Comparison of ENCODE assay signal across 9 mouse cellular contexts in the genomic region with DNA sequence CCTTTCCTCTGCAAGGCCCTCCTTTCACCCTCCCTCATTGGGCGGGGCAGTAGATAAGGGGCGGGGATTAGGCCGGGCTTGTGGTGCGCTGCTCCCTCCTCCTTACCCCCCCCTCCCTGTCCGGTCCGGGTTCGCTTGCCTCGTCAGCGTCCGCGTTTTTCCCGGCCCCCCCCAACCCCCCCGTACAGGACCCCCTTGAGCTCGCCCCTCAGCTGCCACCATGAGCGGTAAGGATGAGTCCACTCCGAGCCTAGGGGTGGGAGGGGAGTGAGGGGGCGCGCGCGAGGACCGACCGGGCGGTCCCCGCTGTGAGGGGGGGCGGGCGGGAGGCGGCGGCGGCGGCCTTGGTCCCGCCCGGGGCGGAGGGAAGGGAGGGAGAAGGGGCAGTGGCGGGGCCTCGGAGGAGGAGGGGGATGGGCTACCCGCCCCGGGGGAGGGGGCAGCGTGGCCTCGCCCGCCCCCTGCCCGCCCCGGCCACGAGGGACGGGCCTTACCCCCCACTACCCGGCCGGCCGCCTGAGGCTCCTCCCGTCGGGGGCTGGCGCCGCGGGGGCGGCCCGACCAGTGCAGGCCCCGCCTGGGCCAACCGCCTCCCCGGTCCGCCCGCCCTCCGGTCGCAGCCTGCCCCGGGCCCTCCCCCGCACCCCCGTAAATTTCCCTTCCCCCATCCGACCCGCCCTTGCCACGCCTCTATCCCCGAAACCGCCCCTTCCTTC. TPM values are rescaled to one million over a fixed set of nuclear protein-coding genes. Genes with fewer than 3 reads are reported as not detected.
A peak's percentile ranks its signal among the peaks of the same experiment; 100 is the strongest.
DNase-seq lines count a peak whose midpoint lies in the region; ATAC-seq lines count a peak whose summit lies in the region.
"Had no signal": no experiment of that assay in that cellular context is flagged by ENCODE, and none has a peak within 500 bp of the region (broad histone marks: within the 10 kb centered on the region; RNA-seq: fewer than 3 reads in every experiment).

No protein-coding gene starts in this region.

- 0% methylated on average over 30 of the region's 69 CpGs for WGBS in limb, embryonic 13.5 days
- WGBS in midbrain, embryonic 14.5 days: under 1% methylated on average over 35 of the region's 69 CpGs
- 1% methylated on average over 44 of the region's 69 CpGs for WGBS in stomach, embryonic 14.5 days

- no peaks in the 10 kb centered on the region for H3K27me3 ChIP-seq in limb, embryonic 13.5 days
- no peaks in the 10 kb centered on the region for H3K27me3 ChIP-seq in midbrain, embryonic 14.5 days (ENCODE audit: control insufficient read depth, insufficient read depth, low read length)
- no peaks in the 10 kb centered on the region for H3K27me3 ChIP-seq in stomach, embryonic 14.5 days (ENCODE audit: control insufficient read depth, insufficient read depth, low read length)
- H3K27me3 ChIP-seq: Patski had no signal

- no peaks in the 10 kb centered on the region for H3K9me3 ChIP-seq in limb, embryonic 13.5 days
- peaks cover 3% of the 10 kb centered on the region; the same call in 1 of the 2 replicates for H3K9me3 ChIP-seq in midbrain, embryonic 14.5 days (ENCODE audit: control insufficient read depth, low read length)
- H3K9me3 ChIP-seq in stomach, embryonic 14.5 days (ENCODE audit: control insufficient read depth, low read depth, low read length): no peaks in the 10 kb centered on the region

- no peak for ATAC-seq in frontal cortex, adult (ENCODE audit: low TSS enrichment)
- 0 out of 2 replicates have a peak, but pooled peaks have one; percentile 1 for ATAC-seq in limb, embryonic 13.5 days (ENCODE audit: low FRiP score, low read depth)
- ATAC-seq in midbrain, embryonic 14.5 days (ENCODE audit: low FRiP score, low TSS enrichment): 0 out of 2 replicates have a peak, but pooled peaks have one; percentile 0
- ATAC-seq in stomach, embryonic 14.5 days (ENCODE audit: insufficient number of reproducible peaks, insufficient read depth, low FRiP score, low read depth): peak; percentile 39

- peak overlapping the region; percentile 91 for H3K9ac ChIP-seq in limb, embryonic 13.5 days
- H3K9ac ChIP-seq in midbrain, embryonic 14.5 days (replicated peaks; ENCODE audit: low read length): peak overlapping the region; percentile 87
- peak overlapping the region; percentile 85 for H3K9ac ChIP-seq in stomach, embryonic 14.5 days (replicated peaks; ENCODE audit: low read depth, low read length)

- peak overlapping the region; percentile 97 for H3K27ac ChIP-seq in limb, embryonic 13.5 days
- peak overlapping the region; percentile 83 for H3K27ac ChIP-seq in midbrain, embryonic 14.5 days (replicated peaks; ENCODE audit: low read depth, low read length)
- peak overlapping the region; percentile 99 for H3K27ac ChIP-seq in stomach, embryonic 14.5 days (ENCODE audit: low read length)

- peaks cover 38% of the 10 kb centered on the region for H3K36me3 ChIP-seq in limb, embryonic 13.5 days
- peaks cover 33% of the 10 kb centered on the region for H3K36me3 ChIP-seq in midbrain, embryonic 14.5 days (ENCODE audit: control insufficient read depth, insufficient read depth, low read length)
- peaks cover 27% of the 10 kb centered on the region for H3K36me3 ChIP-seq in stomach, embryonic 14.5 days (ENCODE audit: control insufficient read depth, insufficient read depth, low read length)

- H3K4me2 ChIP-seq in limb, embryonic 13.5 days (replicated peaks): peak overlapping the region; percentile 58
- H3K4me2 ChIP-seq in midbrain, embryonic 14.5 days (ENCODE audit: low read length): peak overlapping the region; percentile 62
- H3K4me2 ChIP-seq in stomach, embryonic 14.5 days (replicated peaks; ENCODE audit: low read depth, low read length): peak overlapping the region; percentile 36

- peak overlapping the region; percentile 69 for H3K4me3 ChIP-seq in limb, embryonic 13.5 days
- peak overlapping the region; percentile 79 for H3K4me3 ChIP-seq in midbrain, embryonic 14.5 days (replicated peaks; ENCODE audit: low read depth, low read length)
- H3K4me3 ChIP-seq in stomach, embryonic 14.5 days (ENCODE audit: low read depth, low read length): peak overlapping the region; percentile 75

- H3K4me1 ChIP-seq in limb, embryonic 13.5 days: peaks cover 45% of the 10 kb centered on the region
- H3K4me1 ChIP-seq in midbrain, embryonic 14.5 days (ENCODE audit: control insufficient read depth, insufficient read depth, low read length): peaks cover 28% of the 10 kb centered on the region
- peaks cover 17% of the 10 kb centered on the region for H3K4me1 ChIP-seq in stomach, embryonic 14.5 days (ENCODE audit: control insufficient read depth, insufficient read depth, low read length)

- peak; percentile 67 to 72 for DNase-seq in frontal cortex, postnatal 10 days (ENCODE audit: low spot score in 2 of 2)
- DNase-seq in embryo, embryonic 11 days: peak; percentile 84
- peak; percentile 85 to 86 for DNase-seq in gastrocnemius, postnatal 4 days (ENCODE audit: low spot score in 2 of 2)
- DNase-seq in kidney, adult 11 months: peak; percentile 90
- DNase-seq in midbrain, embryonic 14.5 days: peak; percentile 74

RNA-seq across cellular contexts. Expression of gene Sp1, which starts 0.4 kb away (rescaled TPM):
- 10 to 100 TPM; 54.9 to 69.9 TPM for total RNA-seq in gastrocnemius, postnatal 4 days (2021)
- 11.6 and 12.0 TPM in 2 replicates for polyA plus RNA-seq in limb, embryonic 13.5 days (2015; fragmentation: Nextera tagmentation; extraction: Ambion mirVana)
- 6.0 and 7.4 TPM in 2 replicates for polyA plus RNA-seq in midbrain, embryonic 14.5 days (2014; fragmentation: Nextera tagmentation; extraction: Ambion mirVana)
- 16.9 and 18.9 TPM in 2 replicates for polyA plus RNA-seq in stomach, embryonic 14.5 days (2014; fragmentation: Nextera tagmentation; extraction: Ambion mirVana)

RNA-seq across cellular contexts. Expression of gene Amhr2, which starts 38.8 kb away (rescaled TPM):
- total RNA-seq in gastrocnemius, postnatal 4 days (2021): 1 to 10 TPM; 3.6 to 3.9 TPM
- polyA plus RNA-seq in limb, embryonic 13.5 days (2015; fragmentation: Nextera tagmentation; extraction: Ambion mirVana): 0.23 and 0.36 TPM in 2 replicates
- polyA plus RNA-seq in midbrain, embryonic 14.5 days (2014; fragmentation: Nextera tagmentation; extraction: Ambion mirVana): 0.18 and 0.39 TPM in 2 replicates
- 0.94 and 1.2 TPM in 2 replicates for polyA plus RNA-seq in stomach, embryonic 14.5 days (2014; fragmentation: Nextera tagmentation; extraction: Ambion mirVana)
- polyA plus RNA-seq: Patski had no signal

RNA-seq across cellular contexts. Expression of gene Sp7, which starts 39.4 kb away (rescaled TPM):
- under 1 TPM; 0.18 to 0.22 TPM for total RNA-seq in gastrocnemius, postnatal 4 days (2021)
- polyA plus RNA-seq in limb, embryonic 13.5 days (2015; fragmentation: Nextera tagmentation; extraction: Ambion mirVana): 6.0 and 7.4 TPM in 2 replicates
- 0.21 TPM in 1 of 2 replicates, not detected in the other for polyA plus RNA-seq in midbrain, embryonic 14.5 days (2014; fragmentation: Nextera tagmentation; extraction: Ambion mirVana)
- 2.0 and 2.5 TPM in 2 replicates for polyA plus RNA-seq in stomach, embryonic 14.5 days (2014; fragmentation: Nextera tagmentation; extraction: Ambion mirVana)
- polyA plus RNA-seq: Patski had no signal

RNA-seq across cellular contexts. Expression of gene Prr13, which starts 52.5 kb away (rescaled TPM):
- total RNA-seq in gastrocnemius, postnatal 4 days (2021): 10 to 100 TPM; 15.2 to 18.7 TPM
- 59.5 and 62.6 TPM in 2 replicates for polyA plus RNA-seq in limb, embryonic 13.5 days (2015; fragmentation: Nextera tagmentation; extraction: Ambion mirVana)
- 127 and 133 TPM in 2 replicates for polyA plus RNA-seq in midbrain, embryonic 14.5 days (2014; fragmentation: Nextera tagmentation; extraction: Ambion mirVana)
- polyA plus RNA-seq in stomach, embryonic 14.5 days (2014; fragmentation: Nextera tagmentation; extraction: Ambion mirVana): 132 and 138 TPM in 2 replicates

RNA-seq across cellular contexts. Expression of gene Aaas, which starts 55.8 kb away (rescaled TPM):
- total RNA-seq in gastrocnemius, postnatal 4 days (2021): 10 to 100 TPM; 14.0 to 14.3 TPM
- polyA plus RNA-seq in limb, embryonic 13.5 days (2015; fragmentation: Nextera tagmentation; extraction: Ambion mirVana): 75.9 and 76.6 TPM in 2 replicates
- 27.6 and 30.6 TPM in 2 replicates for polyA plus RNA-seq in midbrain, embryonic 14.5 days (2014; fragmentation: Nextera tagmentation; extraction: Ambion mirVana)
- 63.8 and 68.4 TPM in 2 replicates for polyA plus RNA-seq in stomach, embryonic 14.5 days (2014; fragmentation: Nextera tagmentation; extraction: Ambion mirVana)
